Mouse (Mus musculus): Measurements from ENCODE around the gene Ccdc157.

DNA sequence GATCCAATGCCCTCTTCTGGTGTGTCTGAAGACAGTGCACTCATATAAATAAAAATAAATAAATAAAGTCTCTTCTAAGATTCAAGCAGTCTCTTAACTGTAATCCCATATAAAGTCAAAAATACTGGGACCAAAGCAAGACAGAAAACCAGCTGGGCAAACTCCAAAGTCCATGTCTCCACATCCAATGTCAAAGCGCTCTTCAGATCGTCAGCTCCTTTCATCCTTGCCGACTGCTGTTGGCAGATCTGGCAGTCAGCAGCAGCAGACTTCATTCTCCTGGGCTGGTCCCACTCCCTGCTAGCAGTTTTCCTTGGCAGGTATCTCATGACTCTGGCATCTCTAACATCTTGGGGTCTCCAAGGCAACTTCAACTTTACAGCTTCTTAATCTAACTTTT is 1.4 kb downstream of the Ccdc157 start:
- TF ChIP-seq CTCF (IDR thresholded peaks at IDR 0.05) = no peak
- no peak for TF ChIP-seq EP300 (IDR thresholded peaks at IDR 0.05)
